Mouse (Mus musculus): ENCODE measurements around the gene Il1r1. TPM values are rescaled to one million over a fixed set of nuclear protein-coding genes. Genes with fewer than 3 reads are reported as not detected.

Il1r1 gene
- polyA plus RNA-seq, 1 experiment from 2014 or later = 5.0 TPM

- H3K4me1 ChIP-seq (ENCODE audit: control insufficient read depth, insufficient read depth, low read length) = peaks cover 1% of the 10 kb centered on the region
- H3K9me3 ChIP-seq (ENCODE audit: control insufficient read depth, low read length) = no peaks in the 10 kb centered on the region
- H3K9ac ChIP-seq (ENCODE audit: low read depth, low read length) = no peak overlapping the region
- no peak overlapping the region for H3K27ac ChIP-seq (ENCODE audit: low read length)
- WGBS = 90% methylated on average over 3 of the region's 3 CpGs
- H3K4me3 ChIP-seq (ENCODE audit: low read length) = no peak overlapping the region
- no peak overlapping the region for H3K4me2 ChIP-seq (ENCODE audit: low read depth, low read length)
- ATAC-seq = no peak
- no peaks in the 10 kb centered on the region for H3K36me3 ChIP-seq (ENCODE audit: control insufficient read depth, insufficient read depth, low read length)
- no peaks in the 10 kb centered on the region for H3K27me3 ChIP-seq (replicated peaks; ENCODE audit: control insufficient read depth, insufficient read depth, low read length)
Observed at GRCm38 (mm10) chr1:40272204-40272603, 47.3 kb downstream of the Il1r1 start.

GRCm38 (mm10) chr1:40273491-40273890 is 48.6 kb downstream of the Il1r1 start:
- H3K36me3 ChIP-seq (ENCODE audit: control insufficient read depth, insufficient read depth, low read length) = no peaks in the 10 kb centered on the region
- H3K27me3 ChIP-seq (replicated peaks; ENCODE audit: control insufficient read depth, insufficient read depth, low read length) = no peaks in the 10 kb centered on the region
- H3K9me3 ChIP-seq (ENCODE audit: control insufficient read depth, low read length) = no peaks in the 10 kb centered on the region
- no peak for ATAC-seq
- H3K27ac ChIP-seq (ENCODE audit: low read length) = no peak overlapping the region
- no peaks in the 10 kb centered on the region; the same call in 1 of the 2 replicates for H3K4me1 ChIP-seq (ENCODE audit: control insufficient read depth, insufficient read depth, low read length)
- H3K4me2 ChIP-seq (ENCODE audit: low read depth, low read length) = no peak overlapping the region
- WGBS = 88% methylated on average over 1 of the region's 1 CpGs
- H3K4me3 ChIP-seq (ENCODE audit: low read length) = no peak overlapping the region
- H3K9ac ChIP-seq (ENCODE audit: low read depth, low read length) = no peak overlapping the region

GRCm38 (mm10) chr1:40275285-40276013 is 50.6 kb downstream of the Il1r1 start:
- no peak overlapping the region for H3K4me3 ChIP-seq (ENCODE audit: low read length)
- H3K36me3 ChIP-seq (ENCODE audit: control insufficient read depth, insufficient read depth, low read length) = no peaks in the 10 kb centered on the region
- 60% methylated on average over 10 of the region's 10 CpGs for WGBS
- H3K9ac ChIP-seq (ENCODE audit: low read depth, low read length) = no peak overlapping the region
- no peaks in the 10 kb centered on the region; the same call in 1 of the 2 replicates for H3K4me1 ChIP-seq (ENCODE audit: control insufficient read depth, insufficient read depth, low read length)
- H3K9me3 ChIP-seq (ENCODE audit: control insufficient read depth, low read length) = no peaks in the 10 kb centered on the region
- H3K27ac ChIP-seq (ENCODE audit: low read length) = peak overlapping the region; percentile 36; the same call in 1 of the 2 replicates
- no peak overlapping the region for H3K4me2 ChIP-seq (ENCODE audit: low read depth, low read length)
- ATAC-seq = peak; percentile 46; the same call in 1 of the 2 replicates
- no peaks in the 10 kb centered on the region for H3K27me3 ChIP-seq (replicated peaks; ENCODE audit: control insufficient read depth, insufficient read depth, low read length)

- Histone ChIP-seq H3K4me2 (ENCODE audit: low read depth, low read length) (no peak overlapping the region), H3K9ac (ENCODE audit: low read depth, low read length) (no peak overlapping the region), H3K27ac (ENCODE audit: low read length) (no peak overlapping the region), H3K4me1 (ENCODE audit: control insufficient read depth, insufficient read depth, low read length) (no peaks in the 10 kb centered on the region; the same call in 1 of the 2 replicates), H3K9me3 (ENCODE audit: control insufficient read depth, low read length) (no peaks in the 10 kb centered on the region), H3K27me3 (replicated peaks; ENCODE audit: control insufficient read depth, insufficient read depth, low read length) (no peaks in the 10 kb centered on the region), H3K36me3 (ENCODE audit: control insufficient read depth, insufficient read depth, low read length) (no peaks in the 10 kb centered on the region), H3K4me3 (ENCODE audit: low read length) (no peak overlapping the region)
- ATAC-seq = no peak
- WGBS = 70% methylated on average over 4 of the region's 4 CpGs
Observed at GRCm38 (mm10) chr1:40277944-40278343, 53.1 kb downstream of the Il1r1 start.

GRCm38 (mm10) chr1:40278720-40279119 is 53.8 kb downstream of the Il1r1 start:
- no peak overlapping the region for H3K27ac ChIP-seq (ENCODE audit: low read length)
- H3K9ac ChIP-seq (ENCODE audit: low read depth, low read length) = no peak overlapping the region
- 82% methylated on average over 2 of the region's 2 CpGs for WGBS

GRCm38 (mm10) chr1:40279182-40279743 is 54.4 kb downstream of the Il1r1 start:
- Histone ChIP-seq H3K9ac (ENCODE audit: low read depth, low read length) (no peak overlapping the region), H3K27ac (ENCODE audit: low read length) (no peak overlapping the region), H3K4me1 (ENCODE audit: control insufficient read depth, insufficient read depth, low read length) (peaks cover 2% of the 10 kb centered on the region; the same call in 1 of the 2 replicates), H3K9me3 (ENCODE audit: control insufficient read depth, low read length) (no peaks in the 10 kb centered on the region), H3K27me3 (replicated peaks; ENCODE audit: control insufficient read depth, insufficient read depth, low read length) (no peaks in the 10 kb centered on the region), H3K4me2 (ENCODE audit: low read depth, low read length) (no peak overlapping the region), H3K4me3 (ENCODE audit: low read length) (no peak overlapping the region), H3K36me3 (ENCODE audit: control insufficient read depth, insufficient read depth, low read length) (no peaks in the 10 kb centered on the region)
- 60% methylated on average over 11 of the region's 11 CpGs for WGBS
- ATAC-seq = peak; percentile 62; the same call in 1 of the 2 replicates

More at GRCm38 (mm10) chr1:40278720-40279119, 53.8 kb downstream of the Il1r1 start:
- H3K27me3 ChIP-seq (replicated peaks; ENCODE audit: control insufficient read depth, insufficient read depth, low read length) = no peaks in the 10 kb centered on the region
- H3K4me1 ChIP-seq (ENCODE audit: control insufficient read depth, insufficient read depth, low read length) = no peaks in the 10 kb centered on the region; the same call in 1 of the 2 replicates
- no peak for ATAC-seq
- no peak overlapping the region for H3K4me2 ChIP-seq (ENCODE audit: low read depth, low read length)
- no peak overlapping the region for H3K4me3 ChIP-seq (ENCODE audit: low read length)
- H3K9me3 ChIP-seq (ENCODE audit: control insufficient read depth, low read length) = no peaks in the 10 kb centered on the region
- H3K36me3 ChIP-seq (ENCODE audit: control insufficient read depth, insufficient read depth, low read length) = no peaks in the 10 kb centered on the region

- no peaks in the 10 kb centered on the region for H3K9me3 ChIP-seq (ENCODE audit: control insufficient read depth, low read length)
- H3K9ac ChIP-seq (ENCODE audit: low read depth, low read length) = no peak overlapping the region
- H3K4me3 ChIP-seq (ENCODE audit: low read length) = no peak overlapping the region
- no peak for ATAC-seq
- 0 out of 2 replicates have a peak, but pooled peaks cover 4% of the 10 kb centered on the region for H3K4me1 ChIP-seq (ENCODE audit: control insufficient read depth, insufficient read depth, low read length)
- H3K27ac ChIP-seq (ENCODE audit: low read length) = no peak overlapping the region
- 79% methylated on average over 4 of the region's 4 CpGs for WGBS
- H3K4me2 ChIP-seq (ENCODE audit: low read depth, low read length) = no peak overlapping the region
- H3K27me3 ChIP-seq (replicated peaks; ENCODE audit: control insufficient read depth, insufficient read depth, low read length) = no peaks in the 10 kb centered on the region
- H3K36me3 ChIP-seq (ENCODE audit: control insufficient read depth, insufficient read depth, low read length) = no peaks in the 10 kb centered on the region
Observed at GRCm38 (mm10) chr1:40281950-40282349, 57.1 kb downstream of the Il1r1 start.

- no peak overlapping the region for H3K27ac ChIP-seq (ENCODE audit: low read length)
- ATAC-seq = no peak
- H3K4me3 ChIP-seq (ENCODE audit: low read length) = no peak overlapping the region
- H3K36me3 ChIP-seq (ENCODE audit: control insufficient read depth, insufficient read depth, low read length) = no peaks in the 10 kb centered on the region
- no peaks in the 10 kb centered on the region for H3K9me3 ChIP-seq (ENCODE audit: control insufficient read depth, low read length)
- H3K4me2 ChIP-seq (ENCODE audit: low read depth, low read length) = no peak overlapping the region
- 0 out of 2 replicates have a peak, but pooled peaks cover 4% of the 10 kb centered on the region for H3K4me1 ChIP-seq (ENCODE audit: control insufficient read depth, insufficient read depth, low read length)
- WGBS = 85% methylated on average over 3 of the region's 3 CpGs
- no peaks in the 10 kb centered on the region for H3K27me3 ChIP-seq (replicated peaks; ENCODE audit: control insufficient read depth, insufficient read depth, low read length)
- no peak overlapping the region for H3K9ac ChIP-seq (ENCODE audit: low read depth, low read length)
Observed at GRCm38 (mm10) chr1:40282394-40282793, 57.5 kb downstream of the Il1r1 start.

GRCm38 (mm10) chr1:40283995-40284394 is 59.1 kb downstream of the Il1r1 start:
- Histone ChIP-seq H3K9ac (ENCODE audit: low read depth, low read length) (no peak overlapping the region), H3K4me1 (ENCODE audit: control insufficient read depth, insufficient read depth, low read length) (0 out of 2 replicates have a peak, but pooled peaks cover 4% of the 10 kb centered on the region), H3K4me2 (ENCODE audit: low read depth, low read length) (no peak overlapping the region), H3K36me3 (ENCODE audit: control insufficient read depth, insufficient read depth, low read length) (no peaks in the 10 kb centered on the region), H3K27me3 (replicated peaks; ENCODE audit: control insufficient read depth, insufficient read depth, low read length) (no peaks in the 10 kb centered on the region), H3K27ac (ENCODE audit: low read length) (no peak overlapping the region), H3K9me3 (ENCODE audit: control insufficient read depth, low read length) (no peaks in the 10 kb centered on the region), H3K4me3 (ENCODE audit: low read length) (no peak overlapping the region)
- no peak for ATAC-seq
- WGBS = 72% methylated on average over 5 of the region's 5 CpGs
